In the genomic region with DNA sequence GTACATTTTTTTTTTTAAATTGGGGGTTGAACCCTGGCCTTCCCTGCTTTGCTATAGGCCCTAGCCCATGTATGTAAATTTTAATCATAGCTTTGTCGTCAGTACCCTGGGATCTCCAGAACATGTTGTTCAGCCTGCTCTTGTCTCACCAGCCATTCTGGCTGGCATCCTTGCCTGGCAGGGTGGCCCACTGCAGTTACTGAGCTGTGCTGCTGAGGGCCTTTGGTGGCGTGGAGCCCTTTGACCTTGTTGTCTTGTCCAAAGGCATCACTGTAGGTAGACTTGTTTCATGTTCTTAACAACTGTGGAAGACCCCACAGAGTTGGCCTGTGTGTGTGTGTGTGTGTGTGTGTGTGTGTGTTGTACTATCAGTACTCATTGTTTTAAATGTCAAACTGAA, we compare ENCODE assay signal across 17 mouse cellular contexts. TPM values are rescaled to one million over a fixed set of nuclear protein-coding genes. Genes with fewer than 3 reads are reported as not detected.
DNase-seq lines count a peak whose midpoint lies in the region; ATAC-seq and TF ChIP-seq lines count a peak whose summit lies in the region.
"Had no signal": no experiment of that assay in that cellular context is flagged by ENCODE, and none has a peak within 500 bp of the region (broad histone marks: within the 10 kb centered on the region; RNA-seq: fewer than 3 reads in every experiment).

No protein-coding gene starts in this region.

- peaks cover 34% of the 10 kb centered on the region for H3K4me1 ChIP-seq in heart, adult 2 months (ENCODE audit: control insufficient read depth, insufficient read depth, low read length)
- H3K4me1 ChIP-seq in lung, embryonic 15.5 days: peaks cover 72% of the 10 kb centered on the region
- H3K4me1 ChIP-seq in intestine, embryonic 14.5 days (replicated peaks; ENCODE audit: control insufficient read depth, insufficient read depth, low read length): peaks cover 46% of the 10 kb centered on the region
- peaks cover 41% of the 10 kb centered on the region for H3K4me1 ChIP-seq in stomach, embryonic 14.5 days (ENCODE audit: control insufficient read depth, insufficient read depth, low read length)

- H3K4me2 ChIP-seq in lung, embryonic 15.5 days: peak overlapping the region; percentile 67; the same call in 1 of the 2 replicates
- 0 out of 2 replicates have a peak overlapping the region, but pooled peaks have one; percentile 74 for H3K4me2 ChIP-seq in intestine, embryonic 14.5 days (ENCODE audit: low read length)
- peak overlapping the region; percentile 60; the same call in 1 of the 2 replicates for H3K4me2 ChIP-seq in stomach, embryonic 14.5 days (replicated peaks; ENCODE audit: low read depth, low read length)
- H3K4me2 ChIP-seq: forebrain, embryonic 12.5 days; liver, embryonic 15.5 days had no signal

- no peak for DNase-seq in heart, adult 2 months
- no peak for DNase-seq in heart, postnatal 36 days
- no peak for DNase-seq in lung, postnatal 25 days (ENCODE audit: low spot score)
- no peak for DNase-seq in intestine, embryonic 14.5 days (ENCODE audit: low spot score)
- DNase-seq in kidney, adult 18-20 months: no peak
- DNase-seq: adrenal gland, adult 2 months; retina, postnatal 1 day; thymus, postnatal 14 days had no signal

- ATAC-seq in lung, embryonic 15.5 days (ENCODE audit: borderline replicate concordance, extremely low read depth, low FRiP score, low TSS enrichment): no peak
- ATAC-seq in intestine, embryonic 14.5 days (replicated peaks; ENCODE audit: low FRiP score, low TSS enrichment, low read depth): no peak
- ATAC-seq in stomach, embryonic 14.5 days (ENCODE audit: insufficient number of reproducible peaks, insufficient read depth, low FRiP score, low read depth): no peak
- ATAC-seq: CD4-positive, CD25-positive, alpha-beta regulatory T cell, adult 4 months; hindbrain, postnatal 0 days had no signal

- peaks cover 5% of the 10 kb centered on the region; the same call in 1 of the 2 replicates for H3K36me3 ChIP-seq in heart, adult 2 months (ENCODE audit: control insufficient read depth, insufficient read depth, low read length)
- no peaks in the 10 kb centered on the region for H3K36me3 ChIP-seq in lung, embryonic 15.5 days
- H3K36me3 ChIP-seq in intestine, embryonic 14.5 days (ENCODE audit: control insufficient read depth, insufficient read depth, low read length): no peaks in the 10 kb centered on the region
- H3K36me3 ChIP-seq in stomach, embryonic 14.5 days (ENCODE audit: control insufficient read depth, insufficient read depth, low read length): no peaks in the 10 kb centered on the region
- H3K36me3 ChIP-seq: embryonic facial prominence, embryonic 15.5 days; forebrain, embryonic 12.5 days; limb, embryonic 13.5 days; liver, embryonic 15.5 days; neural tube, embryonic 15.5 days had no signal

- H3K27ac ChIP-seq in heart, adult 2 months: peak overlapping the region; percentile 94
- H3K27ac ChIP-seq in lung, embryonic 15.5 days: no peak overlapping the region
- no peak overlapping the region for H3K27ac ChIP-seq in intestine, embryonic 14.5 days (ENCODE audit: low read depth)
- H3K27ac ChIP-seq in stomach, embryonic 14.5 days (ENCODE audit: low read length): no peak overlapping the region
- H3K27ac ChIP-seq: embryonic facial prominence, embryonic 15.5 days; forebrain, embryonic 12.5 days; hindbrain, postnatal 0 days; limb, embryonic 13.5 days; liver, embryonic 15.5 days; neural tube, embryonic 15.5 days had no signal

- no peak for TF ChIP-seq POLR2A in heart, adult 2 months (IDR thresholded peaks at IDR 0.05; ENCODE audit: insufficient read depth, low read depth, low read length)

- H3K9me3 ChIP-seq in lung, embryonic 15.5 days: no peaks in the 10 kb centered on the region
- no peaks in the 10 kb centered on the region for H3K9me3 ChIP-seq in intestine, embryonic 14.5 days (ENCODE audit: control insufficient read depth, low read length)
- no peaks in the 10 kb centered on the region for H3K9me3 ChIP-seq in stomach, embryonic 14.5 days (ENCODE audit: control insufficient read depth, low read depth, low read length)
- H3K9me3 ChIP-seq: embryonic facial prominence, embryonic 15.5 days; forebrain, embryonic 12.5 days; limb, embryonic 13.5 days; liver, embryonic 15.5 days; neural tube, embryonic 15.5 days had no signal

- intact Hi-C loops in heart, adult 2 months (cut with DNase I): no loop called here
- intact Hi-C loops in heart, postnatal 36 days (cut with DNase I): loop anchor here (2.0 kb wide), 1 partner anchor 49 kb away; no protein-coding TSS in a partner anchor

- 56% methylated on average over 2 of the region's 2 CpGs for WGBS in heart, adult 2 months
- WGBS in lung, embryonic 15.5 days: 88% methylated on average over 2 of the region's 2 CpGs
- 75% methylated on average over 2 of the region's 2 CpGs for WGBS in intestine, embryonic 14.5 days
- whole genome bisulfite sequencing in stomach, embryonic 14.5 days: 84% methylated on average over 2 of the region's 2 CpGs

- TF ChIP-seq CTCF in heart, adult 2 months (IDR thresholded peaks at IDR 0.05): no peak

- H3K9ac ChIP-seq in heart, adult 2 months (ENCODE audit: low read depth, low read length): no peak overlapping the region
- no peak overlapping the region for H3K9ac ChIP-seq in lung, embryonic 15.5 days
- no peak overlapping the region for H3K9ac ChIP-seq in intestine, embryonic 14.5 days (ENCODE audit: low read length)
- H3K9ac ChIP-seq in stomach, embryonic 14.5 days (replicated peaks; ENCODE audit: low read depth, low read length): no peak overlapping the region
- H3K9ac ChIP-seq: embryonic facial prominence, embryonic 15.5 days; forebrain, embryonic 12.5 days; liver, embryonic 15.5 days; neural tube, embryonic 15.5 days had no signal

- H3K79me2 ChIP-seq in heart, adult 2 months (replicated peaks; ENCODE audit: control insufficient read depth, insufficient read depth, low read length): peaks cover 10% of the 10 kb centered on the region

- no peaks in the 10 kb centered on the region for H3K27me3 ChIP-seq in heart, adult 2 months (ENCODE audit: control insufficient read depth, insufficient read depth, low read length)
- no peaks in the 10 kb centered on the region for H3K27me3 ChIP-seq in lung, embryonic 15.5 days
- H3K27me3 ChIP-seq in intestine, embryonic 14.5 days (replicated peaks; ENCODE audit: control insufficient read depth, insufficient read depth, low read length): no peaks in the 10 kb centered on the region
- H3K27me3 ChIP-seq in stomach, embryonic 14.5 days (ENCODE audit: control insufficient read depth, insufficient read depth, low read length): no peaks in the 10 kb centered on the region
- H3K27me3 ChIP-seq: embryonic facial prominence, embryonic 15.5 days; forebrain, embryonic 12.5 days; limb, embryonic 13.5 days; neural tube, embryonic 15.5 days had no signal

- H3K4me3 ChIP-seq in heart, adult 2 months: no peak overlapping the region
- no peak overlapping the region for H3K4me3 ChIP-seq in lung, embryonic 15.5 days
- no peak overlapping the region for H3K4me3 ChIP-seq in intestine, embryonic 14.5 days (ENCODE audit: low read depth, low read length)
- H3K4me3 ChIP-seq in stomach, embryonic 14.5 days (ENCODE audit: low read depth, low read length): no peak overlapping the region
- H3K4me3 ChIP-seq: embryonic facial prominence, embryonic 15.5 days; forebrain, embryonic 12.5 days; limb, embryonic 13.5 days; liver, embryonic 15.5 days; neural tube, embryonic 15.5 days had no signal

- TF ChIP-seq EP300 in heart, adult 2 months (IDR thresholded peaks at IDR 0.05; ENCODE audit: insufficient read depth, low read depth, low read length): no peak

RNA-seq across cellular contexts. Expression of a gene that starts 3.2 kb away (rescaled TPM):
- total RNA-seq in heart, adult 2 months (2021): 100 to 1,000 TPM; 280 to 306 TPM
- 134 and 195 TPM in 2 replicates for polyA plus RNA-seq in heart, adult 2 months (2012; rRNA removed)
- 100 to 1,000 TPM; 273 to 286 TPM for total RNA-seq in heart, postnatal 36 days (2021)
- 31.2 and 35.9 TPM in 2 replicates for polyA plus RNA-seq in lung, embryonic 15.5 days (2015; fragmentation: Nextera tagmentation; extraction: Ambion mirVana)
- polyA plus RNA-seq in intestine, embryonic 14.5 days (2014; fragmentation: Nextera tagmentation; extraction: Ambion mirVana): 44.2 and 49.8 TPM in 2 replicates
- 46.2 and 51.9 TPM in 2 replicates for polyA plus RNA-seq in stomach, embryonic 14.5 days (2014; fragmentation: Nextera tagmentation; extraction: Ambion mirVana)
